Mouse (Mus musculus) intestine, embryonic 14.5 days (tissue): ENCODE results near the gene Ankrd50. TPM values are rescaled to one million over a fixed set of nuclear protein-coding genes. Genes with fewer than 3 reads are reported as not detected.

ENCODE experiments used
- ATAC-seq: fragments of 200-750 bp; cut with Nextera tagmentation; replicated peaks from 2 replicates; pipeline ENCODE4 v1.8.0; 2017; ENCODE audit warnings: low read depth, moderate number of reproducible peaks, moderate TSS enrichment, moderate library complexity; ENCODE audit not compliant: low FRiP score, low TSS enrichment
- DNase-seq: peaks from one replicate; pipeline ENCODE4 v3.0.0-alpha.2; 2018; ENCODE audit warnings: low spot score
- H3K27ac ChIP-seq: fragments of 300-500 bp; sonication (generic); 2 replicates; pipeline ENCODE4 v1.5.1; 2014; ENCODE audit warnings: low read depth, mild to moderate bottlenecking, control low read depth
- H3K27me3 ChIP-seq: fragments of 300-500 bp; sonication (generic); replicated peaks from 2 replicates; pipeline ENCODE4 v1.6.1; 2014; ENCODE audit warnings: low read length, control low read depth; ENCODE audit not compliant: control insufficient read depth, insufficient read depth
- H3K36me3 ChIP-seq: fragments of 300-500 bp; sonication (generic); 2 replicates; pipeline ENCODE4 v1.6.1; 2014; ENCODE audit warnings: low read length, control low read depth; ENCODE audit not compliant: control insufficient read depth, insufficient read depth
- H3K4me1 ChIP-seq: fragments of 300-500 bp; sonication (generic); replicated peaks from 2 replicates; pipeline ENCODE4 v1.6.1; 2014; ENCODE audit warnings: low read length, control low read depth, mixed read lengths; ENCODE audit not compliant: control insufficient read depth, insufficient read depth
- H3K4me2 ChIP-seq: fragments of 300-500 bp; sonication (generic); 2 replicates; pipeline ENCODE4 v1.6.1; 2014; ENCODE audit warnings: low read length
- H3K4me3 ChIP-seq: fragments of 300-500 bp; sonication (generic); 2 replicates; pipeline ENCODE4 v1.5.1; 2014; ENCODE audit warnings: low read depth, low read length, control low read depth, mixed read lengths
- H3K9ac ChIP-seq: fragments of 300-500 bp; sonication (generic); 2 replicates; pipeline ENCODE4 v1.6.1; 2014; ENCODE audit warnings: mild to moderate bottlenecking, low read length
- H3K9me3 ChIP-seq: fragments of 300-500 bp; sonication (generic); 2 replicates; pipeline ENCODE4 v1.6.1; 2016; ENCODE audit warnings: low read length, control low read depth; ENCODE audit not compliant: control insufficient read depth
- WGBS: fragments of 180-500 bp; shearing (Covaris S2); extraction: QIAGEN DNeasy Blood & Tissue Kit; methylation state at CpG from one replicate; pipeline ENCODE4 v1.1.7; 2014; 5-methylcytosine and 5-hydroxymethylcytosine counted together
- polyA plus RNA-seq: library from polyadenylated mRNA; unstranded; fragments of >200 nt; fragmentation: Nextera tagmentation; extraction: Ambion mirVana; gene quantifications from 2 replicates; pipeline ENCODE4 v1.2.1, GENCODE M21; 2014

Ankrd50 gene
- polyA plus RNA-seq, 1 experiment from 2014 or later, result 23.6 TPM

- no peaks in the 10 kb centered on the region for H3K36me3 ChIP-seq
- no peak overlapping the region for H3K9ac ChIP-seq
- H3K27me3 ChIP-seq, result no peaks in the 10 kb centered on the region
- H3K4me2 ChIP-seq, result no peak overlapping the region
- no peak overlapping the region for H3K4me3 ChIP-seq
- WGBS, result 30% methylated on average over 11 of the region's 11 CpGs
- no peak overlapping the region for H3K27ac ChIP-seq
- H3K9me3 ChIP-seq, result no peaks in the 10 kb centered on the region
- H3K4me1 ChIP-seq, result 0 out of 2 replicates have a peak, but pooled peaks cover 7% of the 10 kb centered on the region
- ATAC-seq, result no peak
- DNase-seq, result no peak
Measured at GRCm38 (mm10) chr3:38433495-38434464, 50.9 kb downstream of the Ankrd50 start.

GRCm38 (mm10) chr3:38431461-38431860, 53.2 kb downstream of the Ankrd50 start:
- WGBS, result 67% methylated on average over 5 of the region's 5 CpGs
- no peaks in the 10 kb centered on the region for H3K9me3 ChIP-seq
- no peak overlapping the region for H3K27ac ChIP-seq
- no peak overlapping the region for H3K4me3 ChIP-seq
- no peak for ATAC-seq
- no peak for DNase-seq
- H3K9ac ChIP-seq, result no peak overlapping the region
- no peak overlapping the region for H3K4me2 ChIP-seq
- H3K36me3 ChIP-seq, result no peaks in the 10 kb centered on the region
- no peaks in the 10 kb centered on the region for H3K27me3 ChIP-seq
- 0 out of 2 replicates have a peak, but pooled peaks cover 7% of the 10 kb centered on the region for H3K4me1 ChIP-seq

- WGBS, result 81% methylated on average over 6 of the region's 6 CpGs
- no peak for DNase-seq
Measured at GRCm38 (mm10) chr3:38431042-38431441, 53.6 kb downstream of the Ankrd50 start.

GRCm38 (mm10) chr3:38427200-38427599, 57.4 kb downstream of the Ankrd50 start:
- H3K27me3 ChIP-seq, result no peaks in the 10 kb centered on the region
- ATAC-seq (no peak), DNase-seq (no peak)
- H3K4me3 ChIP-seq, result no peak overlapping the region
- H3K27ac ChIP-seq, result no peak overlapping the region
- WGBS, result 76% methylated on average over 1 of the region's 1 CpGs
- no peaks in the 10 kb centered on the region for H3K4me1 ChIP-seq
- no peak overlapping the region for H3K9ac ChIP-seq
- H3K4me2 ChIP-seq, result no peak overlapping the region
- H3K9me3 ChIP-seq, result no peaks in the 10 kb centered on the region
- H3K36me3 ChIP-seq, result no peaks in the 10 kb centered on the region

More at GRCm38 (mm10) chr3:38431042-38431441, 53.6 kb downstream of the Ankrd50 start:
- Histone ChIP-seq H3K4me3 (no peak overlapping the region), H3K4me1 (0 out of 2 replicates have a peak, but pooled peaks cover 7% of the 10 kb centered on the region), H3K27ac (no peak overlapping the region), H3K27me3 (no peaks in the 10 kb centered on the region), H3K9ac (no peak overlapping the region), H3K4me2 (no peak overlapping the region), H3K36me3 (no peaks in the 10 kb centered on the region), H3K9me3 (no peaks in the 10 kb centered on the region)
- ATAC-seq, result no peak

- Histone ChIP-seq H3K27me3 (no peaks in the 10 kb centered on the region), H3K9ac (no peak overlapping the region), H3K27ac (no peak overlapping the region), H3K4me1 (no peaks in the 10 kb centered on the region), H3K36me3 (no peaks in the 10 kb centered on the region), H3K9me3 (no peaks in the 10 kb centered on the region), H3K4me3 (no peak overlapping the region), H3K4me2 (no peak overlapping the region)
- WGBS, result 63% methylated on average over 4 of the region's 4 CpGs
- ATAC-seq (no peak), DNase-seq (no peak)
Measured at GRCm38 (mm10) chr3:38423966-38424365, 60.7 kb downstream of the Ankrd50 start.

- Histone ChIP-seq H3K4me2 (no peak overlapping the region), H3K9me3 (no peaks in the 10 kb centered on the region), H3K4me3 (no peak overlapping the region), H3K27ac (no peak overlapping the region), H3K9ac (no peak overlapping the region), H3K36me3 (no peaks in the 10 kb centered on the region), H3K4me1 (no peaks in the 10 kb centered on the region), H3K27me3 (no peaks in the 10 kb centered on the region)
- ATAC-seq (no peak), DNase-seq (no peak)
- 82% methylated on average over 3 of the region's 3 CpGs for WGBS
Measured at GRCm38 (mm10) chr3:38419896-38420295, 64.7 kb downstream of the Ankrd50 start.

- Histone ChIP-seq H3K27me3 (no peaks in the 10 kb centered on the region), H3K9me3 (no peaks in the 10 kb centered on the region), H3K9ac (no peak overlapping the region), H3K36me3 (no peaks in the 10 kb centered on the region), H3K4me2 (no peak overlapping the region), H3K4me1 (no peaks in the 10 kb centered on the region), H3K27ac (no peak overlapping the region), H3K4me3 (no peak overlapping the region)
- DNase-seq, result no peak
- WGBS, result 59% methylated on average over 3 of the region's 3 CpGs
- ATAC-seq, result 0 out of 2 replicates have a peak, but pooled peaks have one; percentile 50
Measured at GRCm38 (mm10) chr3:38415292-38415930, 69.2 kb downstream of the Ankrd50 start.
